Mouse (Mus musculus): Measurements from ENCODE around the gene Mre11a.

Gene Mre11a

GRCm38 (mm10) chr9:14821396-14821795 is 36.9 kb downstream of the Mre11a start:
- DNase-seq (ENCODE audit: low spot score in 2 of 2), result no peak

GRCm38 (mm10) chr9:14824840-14825239 is 40.4 kb downstream of the Mre11a start:
- DNase-seq (ENCODE audit: low spot score in 2 of 2), result no peak

DNA sequence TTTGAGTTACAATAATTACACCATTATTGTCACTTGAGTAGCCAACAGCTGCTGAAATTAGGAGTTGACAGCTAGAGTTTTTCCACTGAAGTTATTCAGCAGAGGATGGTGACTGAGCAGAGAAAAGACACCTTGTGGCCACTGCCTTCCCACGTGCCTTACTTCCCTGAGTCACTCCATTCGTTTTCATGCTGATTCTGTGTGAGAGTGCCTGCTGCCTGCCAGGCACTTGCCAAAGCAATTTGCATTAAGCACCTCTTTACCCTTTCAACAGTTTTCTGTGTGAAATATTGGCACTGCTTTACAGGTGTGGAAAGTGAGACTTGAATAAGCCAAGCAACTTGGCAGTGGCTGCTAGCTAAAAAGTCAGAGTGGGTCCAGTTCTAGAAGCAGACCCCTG is 43.4 kb downstream of the Mre11a start:
- DNase-seq (ENCODE audit: low spot score in 2 of 2), result no peak

DNA sequence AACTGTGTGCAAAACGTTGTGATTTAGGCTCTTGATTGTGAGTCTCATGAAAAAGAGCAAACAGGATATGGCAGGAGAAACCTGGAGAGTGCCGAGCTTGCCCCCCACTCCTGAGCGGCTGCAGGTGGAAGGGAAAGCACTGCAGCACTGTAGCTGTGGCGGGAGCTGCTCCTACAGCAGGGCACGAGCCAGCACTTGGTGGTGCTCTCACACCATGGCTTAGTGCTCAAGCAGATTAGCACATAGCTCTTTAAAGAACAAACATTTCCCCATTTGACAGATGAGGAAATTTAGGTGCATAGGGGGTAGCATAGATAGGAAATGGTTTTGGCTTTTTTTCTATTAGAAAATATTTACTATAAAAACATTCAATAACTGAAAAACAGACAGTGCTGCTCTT is 47.6 kb downstream of the Mre11a start:
- no peak for DNase-seq (ENCODE audit: low spot score in 2 of 2)

GRCm38 (mm10) chr9:14835335-14836075 is 51.1 kb downstream of the Mre11a start:
- no peak for DNase-seq (ENCODE audit: low spot score in 2 of 2)

GRCm38 (mm10) chr9:14839527-14839926 is 55.1 kb downstream of the Mre11a start:
- peak; percentile 35 to 43 for DNase-seq (ENCODE audit: low spot score in 2 of 2)

DNA sequence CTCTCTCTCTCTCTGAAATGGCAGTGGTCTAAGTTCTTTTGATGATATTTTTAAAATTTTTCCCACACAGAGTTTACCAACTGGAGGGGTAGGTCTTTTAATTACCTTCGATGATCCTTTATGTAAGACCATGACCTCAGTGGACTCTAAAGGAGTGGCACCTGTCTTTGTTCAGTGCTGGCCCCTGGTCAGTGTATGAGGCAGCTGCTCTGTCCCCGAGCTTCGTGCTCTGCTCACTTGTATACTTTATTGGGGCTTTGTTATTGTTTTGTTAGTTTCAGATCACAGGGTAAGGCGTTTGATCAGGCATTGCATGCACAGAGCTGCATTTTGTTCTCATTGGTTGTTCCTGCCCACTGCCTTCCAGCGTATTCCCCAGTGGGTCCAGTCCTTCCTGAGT is 55.5 kb downstream of the Mre11a start:
- no peak for DNase-seq (ENCODE audit: low spot score in 2 of 2)

DNA sequence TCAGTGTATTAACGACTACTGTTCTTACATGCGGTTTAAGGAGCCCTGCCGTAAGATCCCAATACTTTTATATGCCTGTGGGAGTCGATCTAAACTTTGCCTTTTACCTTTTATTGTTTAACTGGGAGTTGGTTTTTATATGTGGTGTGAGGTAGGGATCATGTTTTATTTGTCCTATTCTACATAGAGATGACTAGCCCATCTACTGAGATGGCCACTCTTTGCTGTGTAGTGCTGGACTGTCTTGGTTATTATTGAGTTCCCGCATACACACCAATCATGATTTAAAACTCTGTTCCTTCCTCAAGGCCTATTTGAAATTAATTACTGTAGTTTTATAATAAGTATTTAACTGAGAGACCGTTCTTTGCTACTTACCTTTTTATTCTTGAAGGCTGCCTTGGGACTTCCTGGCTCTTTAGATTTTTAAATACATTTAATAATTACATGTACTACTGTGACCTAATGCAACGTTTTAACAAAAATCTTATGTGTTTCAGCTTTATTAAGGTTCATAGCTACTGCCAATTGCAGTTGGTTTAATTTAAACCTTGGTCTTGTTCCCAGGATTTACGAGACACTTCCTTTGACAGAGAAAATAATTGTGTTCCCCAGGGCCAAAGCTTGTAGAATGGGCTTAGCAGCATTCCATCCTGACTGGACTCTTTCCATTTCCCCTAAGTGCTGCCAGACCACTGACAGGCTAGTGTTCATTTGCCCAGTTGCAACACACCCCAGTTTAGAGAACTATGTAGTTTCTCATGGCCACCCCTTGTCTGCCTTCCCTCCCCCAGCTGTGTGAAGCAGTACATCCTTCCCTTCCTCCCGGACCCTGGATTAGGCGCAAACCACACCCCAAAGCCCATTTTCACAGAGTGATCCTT is 57.7 kb downstream of the Mre11a start:
- no peak for DNase-seq (ENCODE audit: low spot score in 2 of 2)

GRCm38 (mm10) chr9:14843311-14843857 is 58.9 kb downstream of the Mre11a start:
- DNase-seq (ENCODE audit: low spot score in 2 of 2), result no peak

DNA sequence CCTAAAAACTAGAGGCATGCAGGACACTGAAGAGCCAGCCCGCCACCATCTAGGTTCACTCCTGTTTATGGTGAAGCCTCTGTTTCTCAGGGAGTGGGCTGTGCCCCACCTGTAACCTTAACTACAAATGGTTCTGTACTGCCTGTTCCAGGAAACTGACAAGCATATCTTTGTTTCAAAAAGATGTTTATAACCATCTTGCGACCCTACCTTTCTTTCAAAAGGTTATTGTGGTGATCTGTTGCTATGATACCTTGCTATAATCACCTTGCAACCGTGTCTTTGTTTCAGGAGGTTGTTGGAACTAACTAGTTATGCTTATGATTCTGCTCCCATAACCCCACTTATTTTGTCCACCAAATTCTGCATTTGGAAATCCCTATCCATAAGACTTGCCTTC is 59.4 kb downstream of the Mre11a start:
- DNase-seq (ENCODE audit: low spot score in 2 of 2), result no peak

- no peak for DNase-seq (ENCODE audit: low spot score in 2 of 2)
Observed at GRCm38 (mm10) chr9:14846428-14846827, 62.0 kb downstream of the Mre11a start.

DNA sequence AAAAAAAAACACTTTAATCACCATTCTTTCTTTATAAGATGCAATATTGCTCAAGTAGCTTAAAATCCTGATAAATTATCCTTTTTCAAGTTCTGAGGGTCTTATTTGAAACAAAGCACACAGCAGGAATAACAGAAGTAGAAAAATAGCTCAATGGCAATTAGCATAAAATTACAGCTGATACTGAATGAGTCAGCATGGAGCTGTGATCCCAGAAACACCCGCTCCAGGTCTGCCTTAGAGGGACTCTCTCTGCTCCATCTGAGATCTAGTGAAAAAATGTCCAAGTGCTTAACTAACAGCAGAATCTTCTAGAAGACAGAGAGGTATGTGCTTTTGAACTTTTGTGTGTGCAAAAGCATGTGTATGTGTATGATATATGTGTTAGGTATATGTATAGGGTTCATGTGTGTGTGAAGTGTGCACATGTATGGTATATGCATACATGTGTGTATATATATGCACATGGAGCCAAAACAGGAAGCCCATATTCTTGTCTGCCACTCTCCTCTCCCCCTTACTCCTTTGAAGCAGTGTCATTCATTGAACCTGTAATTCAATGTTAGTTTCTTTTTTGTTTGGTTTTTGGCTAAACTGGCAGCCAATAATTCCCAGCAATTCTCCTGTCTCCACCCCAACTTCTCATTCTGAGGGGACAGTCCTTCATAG is 63.9 kb downstream of the Mre11a start:
- no peak for DNase-seq (ENCODE audit: low spot score in 2 of 2)

DNA sequence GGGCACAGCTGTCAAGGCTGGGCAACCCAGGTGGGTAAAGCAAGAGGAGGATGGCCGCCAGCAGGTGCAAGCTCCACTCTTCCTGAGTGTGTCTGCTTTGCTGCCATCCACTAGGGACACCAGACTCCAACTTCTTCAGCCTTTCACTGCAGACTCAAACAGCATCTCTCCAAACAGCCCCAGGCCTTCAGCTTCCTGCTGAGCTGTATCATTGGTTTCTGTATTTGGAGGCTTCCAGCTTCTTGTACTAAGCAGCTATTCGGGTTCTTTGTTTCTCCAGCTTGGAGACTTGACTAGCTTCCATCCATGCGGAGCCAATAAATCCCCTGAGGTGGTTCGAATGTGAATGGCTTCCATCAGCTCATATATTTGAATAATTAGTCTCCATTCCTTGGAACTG is 70.1 kb downstream of the Mre11a start:
- no peak for DNase-seq (ENCODE audit: low spot score in 2 of 2)

- DNase-seq (ENCODE audit: low spot score in 2 of 2), result no peak
Observed at GRCm38 (mm10) chr9:14856922-14857654, 72.6 kb downstream of the Mre11a start.

GRCm38 (mm10) chr9:14858170-14858706 is 73.8 kb downstream of the Mre11a start:
- DNase-seq (ENCODE audit: low spot score in 2 of 2), result no peak

DNA sequence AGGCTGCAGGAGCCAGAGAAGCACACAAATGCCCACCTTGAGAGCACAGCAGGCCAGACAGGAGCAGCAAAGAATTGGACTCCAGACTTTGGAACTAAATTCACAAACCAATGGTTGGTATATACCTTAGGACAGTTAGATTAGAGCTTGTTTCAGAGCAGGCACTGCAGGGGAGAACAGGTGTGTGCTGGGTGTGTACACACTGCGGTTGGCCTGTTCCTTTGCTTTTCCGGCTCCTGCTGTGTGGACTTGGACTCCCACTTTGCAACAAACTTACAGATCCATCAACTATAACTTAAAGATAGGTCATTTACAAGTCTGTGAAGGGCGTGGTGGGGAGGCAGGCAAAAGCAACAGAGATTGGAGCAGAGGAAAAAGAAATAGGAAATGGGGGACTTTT is 74.3 kb downstream of the Mre11a start:
- DNase-seq (ENCODE audit: low spot score in 2 of 2), result no peak

DNA sequence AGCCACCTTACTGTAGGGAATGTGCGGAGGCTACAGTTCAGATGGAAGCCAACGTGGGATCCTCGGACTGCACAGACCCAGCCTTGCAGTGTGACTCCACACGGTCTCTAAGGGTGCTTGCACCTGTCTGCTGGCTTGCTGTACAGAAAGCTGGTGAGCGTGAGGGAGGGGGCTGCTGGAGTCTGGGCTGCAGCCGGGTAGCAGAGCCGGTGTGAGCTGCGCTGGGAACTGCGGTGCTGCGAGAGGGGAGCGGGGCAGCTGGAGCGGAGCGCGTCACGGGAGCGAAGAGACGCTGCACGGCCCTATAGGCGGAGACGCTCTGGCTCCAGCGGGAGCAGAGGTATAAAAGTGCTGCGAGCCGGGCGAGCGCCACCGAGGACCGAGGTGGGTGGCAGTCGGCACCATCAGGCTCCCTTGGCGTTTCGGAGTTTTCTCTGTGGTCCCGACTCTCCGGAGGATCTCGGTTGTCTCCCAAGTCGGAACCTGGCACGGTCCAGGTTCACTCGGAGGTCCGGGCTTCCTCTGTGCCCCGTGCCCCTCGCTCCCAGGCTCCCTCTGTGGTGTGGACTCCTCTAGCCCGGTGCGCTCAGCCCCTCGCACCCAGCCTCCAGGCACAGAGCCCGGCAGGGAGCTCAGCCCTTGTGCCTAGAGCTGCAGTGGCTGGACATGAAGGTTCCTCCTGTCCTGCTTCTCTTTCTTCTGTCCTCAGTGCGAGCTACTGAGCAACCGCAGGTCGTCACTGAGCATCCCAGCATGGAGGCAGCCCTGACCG is 75.6 kb downstream of the Mre11a start, which contains the start of gene Gpr83:
TSS of gene Gpr83 (plus strand) at position 343 of the 772 bp plus-strand sequence.
- peak; percentile 57 to 64 for DNase-seq (ENCODE audit: low spot score in 2 of 2)

- no peak for DNase-seq (ENCODE audit: low spot score in 2 of 2)
Observed at GRCm38 (mm10) chr9:14863126-14863525, 78.7 kb downstream of the Mre11a start.

GRCm38 (mm10) chr9:14864726-14865125 is 80.3 kb downstream of the Mre11a start:
- DNase-seq (ENCODE audit: low spot score in 2 of 2), result no peak

DNA sequence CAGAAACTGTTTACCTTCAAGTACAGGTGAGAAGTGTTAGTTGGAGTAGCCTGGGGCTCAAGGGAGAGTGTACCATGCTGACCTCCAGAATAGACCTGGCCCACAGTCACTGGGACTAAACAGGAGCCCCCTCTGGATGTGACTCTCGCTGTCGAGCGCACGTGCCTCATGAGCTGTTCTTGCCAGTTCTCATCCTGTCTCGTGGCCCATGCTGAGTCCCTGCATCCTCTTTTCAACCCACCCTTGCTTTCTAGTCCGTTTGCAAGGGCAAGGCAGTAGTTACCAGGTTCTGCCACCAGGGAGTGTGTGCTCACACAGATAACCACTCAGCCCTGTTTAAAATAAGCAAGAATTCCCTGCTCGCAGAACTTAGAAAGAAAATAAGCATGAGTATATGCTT is 82.5 kb downstream of the Mre11a start:
- DNase-seq (ENCODE audit: low spot score in 2 of 2), result peak; percentile 53 to 74
